Mouse (Mus musculus) thymus, postnatal 0 days (tissue): ENCODE results near the gene Hist1h2bf. TPM values are rescaled to one million over a fixed set of nuclear protein-coding genes. Genes with fewer than 3 reads are reported as not detected.
"Not testable (repeated sequence)": the region's sequence is repeated elsewhere in the genome, so short reads cannot be mapped to it uniquely, and the experiment has no call there.

ENCODE experiments used
- DNase-seq: peaks from one replicate; pipeline ENCODE4 v3.0.0-alpha.2; 2015; ENCODE audit warnings: low spot score
- polyA plus RNA-seq: library from polyadenylated mRNA; unstranded; fragments of >200 nt; fragmentation: Nextera tagmentation; extraction: Ambion mirVana; gene quantifications from 2 replicates; pipeline ENCODE4 v1.2.1, GENCODE M21; 2015

The Hist1h2bf gene
- polyA plus RNA-seq = 22.7 and 39.0 TPM in 2 replicates

GRCm38 (mm10) chr13:23573898-23574524 is at the start of gene Hist1h2bf, which contains the start of gene Hist1h2ad:
Gene Hist1h2bf, minus strand, starts transcription at chr13:23574196.
Gene Hist1h2ad, plus strand, starts transcription at chr13:23574381.
- peak; percentile 98 for DNase-seq

GRCm38 (mm10) chr13:23622861-23623450 is 49.0 kb upstream of the Hist1h2bf start:
- no peak for DNase-seq

- DNase-seq = peak; percentile 85
Observed at GRCm38 (mm10) chr13:23622175-23622671, 48.2 kb upstream of the Hist1h2bf start, which contains the start of gene Hist1h1e. Gene Hist1h1e, minus strand, starts transcription at chr13:23622558.

- DNase-seq = peak; percentile 86
Observed at GRCm38 (mm10) chr13:23621532-23622174, 47.7 kb upstream of the Hist1h2bf start.

GRCm38 (mm10) chr13:23620733-23621531 is 46.9 kb upstream of the Hist1h2bf start, which contains the start of gene Hist1h2be:
Gene Hist1h2be, minus strand, starts transcription at chr13:23621124.
- peak; percentile 91 for DNase-seq

- peak; percentile 17 for DNase-seq
Observed at GRCm38 (mm10) chr13:23620056-23620732, 46.2 kb upstream of the Hist1h2bf start.

- DNase-seq = no peak
Observed at GRCm38 (mm10) chr13:23611638-23612037, 37.6 kb upstream of the Hist1h2bf start.

- DNase-seq = no peak
Observed at GRCm38 (mm10) chr13:23610393-23610792, 36.4 kb upstream of the Hist1h2bf start.

- DNase-seq = no peak
Observed at GRCm38 (mm10) chr13:23609844-23610243, 35.8 kb upstream of the Hist1h2bf start.

GRCm38 (mm10) chr13:23609209-23609608 is 35.2 kb upstream of the Hist1h2bf start:
- no peak for DNase-seq

- DNase-seq = no peak
Observed at GRCm38 (mm10) chr13:23605052-23605451, 31.1 kb upstream of the Hist1h2bf start.

GRCm38 (mm10) chr13:23604452-23604851 is 30.5 kb upstream of the Hist1h2bf start:
- no peak for DNase-seq

- no peak for DNase-seq
Observed at GRCm38 (mm10) chr13:23603182-23603699, 29.2 kb upstream of the Hist1h2bf start.

- peak; percentile 83 for DNase-seq
Observed at GRCm38 (mm10) chr13:23597957-23598356, 24.0 kb upstream of the Hist1h2bf start.

GRCm38 (mm10) chr13:23595622-23596372 is 21.8 kb upstream of the Hist1h2bf start:
- DNase-seq = no peak

GRCm38 (mm10) chr13:23595185-23595584 is 21.2 kb upstream of the Hist1h2bf start:
- no peak for DNase-seq

GRCm38 (mm10) chr13:23593051-23593770 is 19.2 kb upstream of the Hist1h2bf start:
- peak; percentile 28 for DNase-seq

- DNase-seq = no peak
Observed at GRCm38 (mm10) chr13:23592614-23593013, 18.6 kb upstream of the Hist1h2bf start.

GRCm38 (mm10) chr13:23591886-23592285 is 17.9 kb upstream of the Hist1h2bf start:
- DNase-seq = not testable (repeated sequence)
